Mouse (Mus musculus): ENCODE data around the gene Cd164l2. TPM values are rescaled to one million over a fixed set of nuclear protein-coding genes. Genes with fewer than 3 reads are reported as not detected.

Cd164l2 gene
- polyA plus RNA-seq, 1 experiment from 2014 or later, result 2.2 TPM

- no peak for ATAC-seq (ENCODE audit: insufficient number of reproducible peaks, insufficient read depth, low FRiP score, low TSS enrichment)
- Histone ChIP-seq H3K9ac (no peak overlapping the region), H3K27ac (peak overlapping the region; percentile 26; the same call in 1 of the 2 replicates), H3K27me3 (no peaks in the 10 kb centered on the region), H3K4me2 (replicated peaks) (no peak overlapping the region), H3K4me1 (peaks cover 14% of the 10 kb centered on the region), H3K36me3 (peaks cover 30% of the 10 kb centered on the region), H3K4me3 (no peak overlapping the region), H3K9me3 (no peaks in the 10 kb centered on the region)
- WGBS, result 76% methylated on average over 18 of the region's 18 CpGs
Observed at GRCm38 (mm10) chr4:133176761-133177403, 35.0 kb upstream of the Cd164l2 start.

GRCm38 (mm10) chr4:133178305-133178704 is 33.6 kb upstream of the Cd164l2 start:
- Histone ChIP-seq H3K9me3 (no peaks in the 10 kb centered on the region), H3K9ac (no peak overlapping the region), H3K36me3 (peaks cover 30% of the 10 kb centered on the region), H3K27ac (no peak overlapping the region), H3K4me1 (peaks cover 10% of the 10 kb centered on the region), H3K27me3 (no peaks in the 10 kb centered on the region), H3K4me2 (replicated peaks) (no peak overlapping the region), H3K4me3 (no peak overlapping the region)
- no peak for ATAC-seq (ENCODE audit: insufficient number of reproducible peaks, insufficient read depth, low FRiP score, low TSS enrichment)
- 90% methylated on average over 5 of the region's 5 CpGs for WGBS

GRCm38 (mm10) chr4:133179258-133179657 is 32.7 kb upstream of the Cd164l2 start:
- ATAC-seq (ENCODE audit: insufficient number of reproducible peaks, insufficient read depth, low FRiP score, low TSS enrichment), result no peak
- WGBS, result 93% methylated on average over 7 of the region's 7 CpGs
- peaks cover 19% of the 10 kb centered on the region for H3K4me1 ChIP-seq
- no peaks in the 10 kb centered on the region for H3K27me3 ChIP-seq
- no peak overlapping the region for H3K4me3 ChIP-seq
- H3K4me2 ChIP-seq (replicated peaks), result no peak overlapping the region
- H3K9me3 ChIP-seq, result no peaks in the 10 kb centered on the region
- no peak overlapping the region for H3K9ac ChIP-seq
- H3K36me3 ChIP-seq, result peaks cover 30% of the 10 kb centered on the region
- no peak overlapping the region for H3K27ac ChIP-seq

- H3K9me3 ChIP-seq, result no peaks in the 10 kb centered on the region
- WGBS, result 89% methylated on average over 8 of the region's 8 CpGs
- H3K9ac ChIP-seq, result no peak overlapping the region
- no peak for ATAC-seq (ENCODE audit: insufficient number of reproducible peaks, insufficient read depth, low FRiP score, low TSS enrichment)
- H3K27me3 ChIP-seq, result no peaks in the 10 kb centered on the region
- no peak overlapping the region for H3K27ac ChIP-seq
- no peak overlapping the region for H3K4me2 ChIP-seq (replicated peaks)
- no peak overlapping the region for H3K4me3 ChIP-seq
- H3K4me1 ChIP-seq, result peaks cover 32% of the 10 kb centered on the region
- peaks cover 36% of the 10 kb centered on the region for H3K36me3 ChIP-seq
Observed at GRCm38 (mm10) chr4:133182439-133183033, 29.4 kb upstream of the Cd164l2 start.

- Histone ChIP-seq H3K9ac (no peak overlapping the region), H3K36me3 (peaks cover 42% of the 10 kb centered on the region), H3K4me1 (peaks cover 32% of the 10 kb centered on the region), H3K27ac (peak overlapping the region; percentile 83), H3K4me2 (replicated peaks) (no peak overlapping the region), H3K27me3 (no peaks in the 10 kb centered on the region), H3K4me3 (no peak overlapping the region), H3K9me3 (no peaks in the 10 kb centered on the region)
- WGBS, result 50% methylated on average over 14 of the region's 14 CpGs
- ATAC-seq (ENCODE audit: insufficient number of reproducible peaks, insufficient read depth, low FRiP score, low TSS enrichment), result no peak
Observed at GRCm38 (mm10) chr4:133184031-133184897, 27.7 kb upstream of the Cd164l2 start.

- WGBS, result 37% methylated on average over 15 of the region's 15 CpGs
- Histone ChIP-seq H3K4me2 (replicated peaks) (no peak overlapping the region; the same call in 1 of the 2 replicates), H3K9me3 (no peaks in the 10 kb centered on the region), H3K27ac (peak overlapping the region; percentile 83), H3K4me1 (peaks cover 32% of the 10 kb centered on the region), H3K4me3 (no peak overlapping the region), H3K9ac (no peak overlapping the region), H3K27me3 (no peaks in the 10 kb centered on the region), H3K36me3 (peaks cover 44% of the 10 kb centered on the region)
- ATAC-seq (ENCODE audit: insufficient number of reproducible peaks, insufficient read depth, low FRiP score, low TSS enrichment), result no peak
Observed at GRCm38 (mm10) chr4:133184898-133185665, 26.8 kb upstream of the Cd164l2 start.

GRCm38 (mm10) chr4:133185893-133186292 is 26.0 kb upstream of the Cd164l2 start:
- 54% methylated on average over 8 of the region's 8 CpGs for WGBS
- H3K4me3 ChIP-seq, result no peak overlapping the region
- no peak overlapping the region for H3K9ac ChIP-seq
- H3K36me3 ChIP-seq, result peaks cover 52% of the 10 kb centered on the region
- no peaks in the 10 kb centered on the region for H3K27me3 ChIP-seq
- H3K9me3 ChIP-seq, result no peaks in the 10 kb centered on the region
- peak overlapping the region; percentile 83 for H3K27ac ChIP-seq
- no peak overlapping the region for H3K4me2 ChIP-seq (replicated peaks)
- H3K4me1 ChIP-seq, result peaks cover 32% of the 10 kb centered on the region
- ATAC-seq (ENCODE audit: insufficient number of reproducible peaks, insufficient read depth, low FRiP score, low TSS enrichment), result no peak

- Histone ChIP-seq H3K27me3 (no peaks in the 10 kb centered on the region), H3K36me3 (peaks cover 62% of the 10 kb centered on the region), H3K9me3 (no peaks in the 10 kb centered on the region), H3K27ac (no peak overlapping the region), H3K4me2 (replicated peaks) (no peak overlapping the region), H3K9ac (no peak overlapping the region), H3K4me3 (no peak overlapping the region), H3K4me1 (peaks cover 32% of the 10 kb centered on the region)
- WGBS, result 94% methylated on average over 5 of the region's 5 CpGs
- ATAC-seq (ENCODE audit: insufficient number of reproducible peaks, insufficient read depth, low FRiP score, low TSS enrichment), result no peak
Observed at GRCm38 (mm10) chr4:133186856-133187255, 25.1 kb upstream of the Cd164l2 start.

- Histone ChIP-seq H3K36me3 (peaks cover 84% of the 10 kb centered on the region), H3K27ac (no peak overlapping the region), H3K9me3 (no peaks in the 10 kb centered on the region), H3K4me3 (no peak overlapping the region), H3K4me1 (peaks cover 21% of the 10 kb centered on the region), H3K4me2 (replicated peaks) (no peak overlapping the region), H3K27me3 (no peaks in the 10 kb centered on the region), H3K9ac (no peak overlapping the region)
- ATAC-seq (ENCODE audit: insufficient number of reproducible peaks, insufficient read depth, low FRiP score, low TSS enrichment), result no peak
- 72% methylated on average over 10 of the region's 10 CpGs for WGBS
Observed at GRCm38 (mm10) chr4:133189396-133189795, 22.5 kb upstream of the Cd164l2 start.

GRCm38 (mm10) chr4:133194482-133194881 is 17.4 kb upstream of the Cd164l2 start:
- H3K27ac ChIP-seq, result no peak overlapping the region
- H3K4me2 ChIP-seq (replicated peaks), result no peak overlapping the region
- no peaks in the 10 kb centered on the region for H3K9me3 ChIP-seq
- H3K27me3 ChIP-seq, result no peaks in the 10 kb centered on the region
- H3K4me3 ChIP-seq, result no peak overlapping the region
- no peak overlapping the region for H3K9ac ChIP-seq
- peaks cover 33% of the 10 kb centered on the region for H3K4me1 ChIP-seq
- WGBS, result 82% methylated on average over 11 of the region's 11 CpGs
- ATAC-seq (ENCODE audit: insufficient number of reproducible peaks, insufficient read depth, low FRiP score, low TSS enrichment), result no peak
- peaks cover 66% of the 10 kb centered on the region for H3K36me3 ChIP-seq

- 69% methylated on average over 4 of the region's 4 CpGs for WGBS
- Histone ChIP-seq H3K4me2 (replicated peaks) (no peak overlapping the region), H3K27ac (no peak overlapping the region), H3K27me3 (no peaks in the 10 kb centered on the region), H3K9me3 (no peaks in the 10 kb centered on the region), H3K9ac (no peak overlapping the region), H3K4me1 (peaks cover 38% of the 10 kb centered on the region), H3K36me3 (peaks cover 61% of the 10 kb centered on the region), H3K4me3 (no peak overlapping the region)
- no peak for ATAC-seq (ENCODE audit: insufficient number of reproducible peaks, insufficient read depth, low FRiP score, low TSS enrichment)
Observed at GRCm38 (mm10) chr4:133195014-133195413, 16.9 kb upstream of the Cd164l2 start.
